Mouse (Mus musculus) forebrain, embryonic 13.5 days (tissue): ENCODE measurements around the gene Micall1. TPM values are rescaled to one million over a fixed set of nuclear protein-coding genes. Genes with fewer than 3 reads are reported as not detected.

ENCODE experiments used
- ATAC-seq: fragments of 200-750 bp; cut with Nextera tagmentation; 2 replicates; pipeline ENCODE4 v1.8.0; 2017
- H3K27ac ChIP-seq: fragments of 300-500 bp; sonication (generic); 2 replicates; pipeline ENCODE4 v1.5.1; 2015; ENCODE audit warnings: inconsistent platforms, mild to moderate bottlenecking, moderate library complexity
- H3K27me3 ChIP-seq: fragments of 300-500 bp; sonication (generic); 2 replicates; pipeline ENCODE4 v1.6.1; 2015; ENCODE audit warnings: mild to moderate bottlenecking, inconsistent platforms
- H3K36me3 ChIP-seq: fragments of 300-500 bp; sonication (generic); 2 replicates; pipeline ENCODE4 v1.6.1; 2015; ENCODE audit warnings: mild to moderate bottlenecking, inconsistent platforms; ENCODE audit not compliant: poor library complexity, severe bottlenecking
- H3K4me1 ChIP-seq: fragments of 300-500 bp; sonication (generic); 2 replicates; pipeline ENCODE4 v1.6.1; 2015; ENCODE audit warnings: inconsistent platforms
- H3K4me2 ChIP-seq: fragments of 300-500 bp; sonication (generic); 2 replicates; pipeline ENCODE4 v1.6.1; 2015; ENCODE audit warnings: inconsistent platforms, mild to moderate bottlenecking, moderate library complexity
- H3K4me3 ChIP-seq: fragments of 300-500 bp; sonication (generic); 2 replicates; pipeline ENCODE4 v1.5.1; 2015; ENCODE audit warnings: mild to moderate bottlenecking, inconsistent platforms
- H3K9ac ChIP-seq: fragments of 300-500 bp; sonication (generic); 2 replicates; pipeline ENCODE4 v1.6.1; 2015; ENCODE audit warnings: mild to moderate bottlenecking, inconsistent platforms
- H3K9me3 ChIP-seq: fragments of 300-500 bp; sonication (generic); replicated peaks from 2 replicates; pipeline ENCODE4 v1.6.1; 2016; ENCODE audit warnings: inconsistent platforms
- WGBS: fragments of 180-500 bp; shearing (Covaris S2); methylation state at CpG from one replicate; pipeline ENCODE4 v1.1.7; 2015; 5-methylcytosine and 5-hydroxymethylcytosine counted together
- polyA plus RNA-seq: library from polyadenylated mRNA; unstranded; fragments of >200 nt; fragmentation: Nextera tagmentation; extraction: Ambion mirVana; gene quantifications from 2 replicates; pipeline ENCODE4 v1.2.1, GENCODE M21; 2015

The Micall1 gene
- polyA plus RNA-seq, 1 experiment from 2014 or later = 5.4 TPM

- no peak overlapping the region for H3K4me2 ChIP-seq
- H3K9me3 ChIP-seq = no peaks in the 10 kb centered on the region
- no peak overlapping the region for H3K27ac ChIP-seq
- peaks cover 45% of the 10 kb centered on the region for H3K36me3 ChIP-seq
- no peak for ATAC-seq
- no peaks in the 10 kb centered on the region for H3K27me3 ChIP-seq
- no peaks in the 10 kb centered on the region for H3K4me1 ChIP-seq
- H3K4me3 ChIP-seq = no peak overlapping the region
- no peak overlapping the region for H3K9ac ChIP-seq
- 94% methylated on average over 9 of the region's 9 CpGs for WGBS
Observed at GRCm38 (mm10) chr15:79134496-79135270, 26.0 kb downstream of the Micall1 start.

GRCm38 (mm10) chr15:79135332-79135731 is 26.6 kb downstream of the Micall1 start:
- no peak overlapping the region for H3K27ac ChIP-seq
- H3K4me2 ChIP-seq = no peak overlapping the region
- H3K4me3 ChIP-seq = no peak overlapping the region
- H3K27me3 ChIP-seq = no peaks in the 10 kb centered on the region
- H3K9me3 ChIP-seq = no peaks in the 10 kb centered on the region
- WGBS = 83% methylated on average over 9 of the region's 9 CpGs
- H3K4me1 ChIP-seq = peaks cover 1% of the 10 kb centered on the region; the same call in 1 of the 2 replicates
- no peak overlapping the region for H3K9ac ChIP-seq
- peaks cover 39% of the 10 kb centered on the region for H3K36me3 ChIP-seq
- ATAC-seq = no peak

GRCm38 (mm10) chr15:79135783-79136575 is 27.3 kb downstream of the Micall1 start:
- no peak for ATAC-seq
- WGBS = 62% methylated on average over 11 of the region's 11 CpGs
- no peaks in the 10 kb centered on the region for H3K9me3 ChIP-seq
- H3K27me3 ChIP-seq = no peaks in the 10 kb centered on the region
- H3K27ac ChIP-seq = no peak overlapping the region
- H3K9ac ChIP-seq = no peak overlapping the region
- no peak overlapping the region for H3K4me3 ChIP-seq
- peaks cover 6% of the 10 kb centered on the region; the same call in 1 of the 2 replicates for H3K4me1 ChIP-seq
- H3K36me3 ChIP-seq = peaks cover 32% of the 10 kb centered on the region
- no peak overlapping the region for H3K4me2 ChIP-seq

GRCm38 (mm10) chr15:79139640-79140039 is 30.9 kb downstream of the Micall1 start:
- ATAC-seq = no peak
- H3K9ac ChIP-seq = no peak overlapping the region
- H3K27ac ChIP-seq = no peak overlapping the region
- peaks cover 7% of the 10 kb centered on the region for H3K36me3 ChIP-seq
- peaks cover 23% of the 10 kb centered on the region for H3K4me1 ChIP-seq
- H3K4me2 ChIP-seq = no peak overlapping the region
- H3K9me3 ChIP-seq = no peaks in the 10 kb centered on the region
- 66% methylated on average over 10 of the region's 10 CpGs for WGBS
- H3K27me3 ChIP-seq = no peaks in the 10 kb centered on the region
- no peak overlapping the region for H3K4me3 ChIP-seq

GRCm38 (mm10) chr15:79140866-79141565 is 32.3 kb downstream of the Micall1 start, which contains the start of the genes Polr2f and 1700088E04Rik:
TSS of gene Polr2f (plus strand) at chr15:79141009.
TSS of gene 1700088E04Rik (minus strand) at chr15:79141253.
- peak; percentile 96 for ATAC-seq
- H3K4me1 ChIP-seq = peaks cover 23% of the 10 kb centered on the region
- H3K4me3 ChIP-seq = peak within 1 kb of the TSS; percentile 76
- H3K27ac ChIP-seq = no peak within 1 kb of the TSS
- peak within 1 kb of the TSS; percentile 73 for H3K4me2 ChIP-seq
- H3K9me3 ChIP-seq = no peaks in the 10 kb centered on the region
- no peaks in the 10 kb centered on the region for H3K27me3 ChIP-seq
- under 1% methylated on average over 57 of the region's 57 CpGs for WGBS
- H3K36me3 ChIP-seq = peaks cover 21% of the 10 kb centered on the region
- peak within 1 kb of the TSS; percentile 80 for H3K9ac ChIP-seq

- peak overlapping the region; percentile 76 for H3K4me3 ChIP-seq
- H3K27me3 ChIP-seq = no peaks in the 10 kb centered on the region
- H3K9me3 ChIP-seq = no peaks in the 10 kb centered on the region
- WGBS = 1% methylated on average over 7 of the region's 7 CpGs
- ATAC-seq = peak; percentile 37; the same call in 1 of the 2 replicates
- peaks cover 26% of the 10 kb centered on the region for H3K36me3 ChIP-seq
- peak overlapping the region; percentile 80 for H3K9ac ChIP-seq
- H3K4me1 ChIP-seq = peaks cover 23% of the 10 kb centered on the region
- no peak overlapping the region for H3K27ac ChIP-seq
- peak overlapping the region; percentile 73 for H3K4me2 ChIP-seq
Observed at GRCm38 (mm10) chr15:79141566-79141917, 32.8 kb downstream of the Micall1 start.

GRCm38 (mm10) chr15:79143316-79143715 is 34.6 kb downstream of the Micall1 start:
- Histone ChIP-seq H3K9ac (no peak overlapping the region), H3K27me3 (no peaks in the 10 kb centered on the region), H3K4me2 (no peak overlapping the region), H3K4me3 (no peak overlapping the region), H3K36me3 (peaks cover 44% of the 10 kb centered on the region), H3K9me3 (no peaks in the 10 kb centered on the region), H3K4me1 (peaks cover 23% of the 10 kb centered on the region), H3K27ac (no peak overlapping the region)
- ATAC-seq = no peak
- WGBS = 87% methylated on average over 12 of the region's 12 CpGs

GRCm38 (mm10) chr15:79144021-79144420 is 35.3 kb downstream of the Micall1 start:
- Histone ChIP-seq H3K4me2 (no peak overlapping the region), H3K36me3 (peaks cover 50% of the 10 kb centered on the region)

GRCm38 (mm10) chr15:79145522-79145921 is 36.8 kb downstream of the Micall1 start:
- WGBS = 87% methylated on average over 7 of the region's 7 CpGs
- Histone ChIP-seq H3K27ac (no peak overlapping the region), H3K9ac (no peak overlapping the region), H3K4me1 (peaks cover 19% of the 10 kb centered on the region), H3K9me3 (no peaks in the 10 kb centered on the region), H3K4me3 (no peak overlapping the region), H3K27me3 (no peaks in the 10 kb centered on the region), H3K36me3 (peaks cover 62% of the 10 kb centered on the region), H3K4me2 (no peak overlapping the region)
- no peak for ATAC-seq

More at GRCm38 (mm10) chr15:79144021-79144420, 35.3 kb downstream of the Micall1 start:
- Histone ChIP-seq H3K9me3 (no peaks in the 10 kb centered on the region), H3K9ac (no peak overlapping the region), H3K27ac (no peak overlapping the region), H3K27me3 (no peaks in the 10 kb centered on the region), H3K4me1 (peaks cover 23% of the 10 kb centered on the region), H3K4me3 (no peak overlapping the region)
- no peak for ATAC-seq
- 81% methylated on average over 8 of the region's 8 CpGs for WGBS

GRCm38 (mm10) chr15:79148533-79148932 is 39.8 kb downstream of the Micall1 start:
- no peaks in the 10 kb centered on the region for H3K27me3 ChIP-seq
- H3K9me3 ChIP-seq = no peaks in the 10 kb centered on the region
- H3K27ac ChIP-seq = no peak overlapping the region
- H3K4me1 ChIP-seq = peaks cover 26% of the 10 kb centered on the region
- 47% methylated on average over 7 of the region's 7 CpGs for WGBS
- ATAC-seq = peak; percentile 59
- H3K9ac ChIP-seq = no peak overlapping the region
- no peak overlapping the region for H3K4me2 ChIP-seq
- no peak overlapping the region for H3K4me3 ChIP-seq
- peaks cover 90% of the 10 kb centered on the region for H3K36me3 ChIP-seq

- peak overlapping the region; percentile 75 for H3K27ac ChIP-seq
- no peaks in the 10 kb centered on the region; the same call in 1 of the 2 replicates for H3K27me3 ChIP-seq
- peak; percentile 36; the same call in 1 of the 2 replicates for ATAC-seq
- no peaks in the 10 kb centered on the region for H3K9me3 ChIP-seq
- no peak overlapping the region for H3K4me2 ChIP-seq
- peaks cover 30% of the 10 kb centered on the region for H3K4me1 ChIP-seq
- H3K36me3 ChIP-seq = peaks cover 64% of the 10 kb centered on the region
- H3K4me3 ChIP-seq = no peak overlapping the region
- WGBS = 23% methylated on average over 8 of the region's 8 CpGs
- H3K9ac ChIP-seq = peak overlapping the region; percentile 17; the same call in 1 of the 2 replicates
Observed at GRCm38 (mm10) chr15:79151881-79152280, 43.2 kb downstream of the Micall1 start.
